Comparison of ENCODE assay signal across 11 mouse cellular contexts in the genomic region with DNA sequence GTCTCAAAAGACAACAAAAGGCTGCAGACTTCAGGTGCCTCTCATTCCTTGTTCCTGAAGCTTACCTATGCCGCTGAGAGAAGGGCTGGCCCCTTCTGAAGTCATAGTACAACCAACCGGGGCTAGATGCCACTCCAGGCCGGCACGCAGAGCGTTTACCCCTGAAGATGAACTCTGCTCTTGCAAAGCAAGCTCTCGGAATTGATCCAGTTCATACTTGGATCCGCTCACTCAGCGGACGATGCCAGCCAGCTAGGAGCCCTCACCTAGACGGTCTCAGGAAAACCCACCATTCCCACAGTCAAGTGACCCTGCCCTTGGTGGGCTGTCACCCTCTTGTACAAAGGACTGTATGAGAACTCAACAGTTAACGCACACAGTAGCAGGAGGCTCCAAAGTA. TPM values are rescaled to one million over a fixed set of nuclear protein-coding genes. Genes with fewer than 3 reads are reported as not detected.
DNase-seq lines count a peak whose midpoint lies in the region; ATAC-seq and TF ChIP-seq lines count a peak whose summit lies in the region.
"Had no signal": no experiment of that assay in that cellular context is flagged by ENCODE, and none has a peak within 500 bp of the region (broad histone marks: within the 10 kb centered on the region; RNA-seq: fewer than 3 reads in every experiment).

No protein-coding gene starts in this region.

- no peak overlapping the region for H3K9ac ChIP-seq in forebrain, embryonic 12.5 days
- no peak overlapping the region for H3K9ac ChIP-seq in forebrain, embryonic 15.5 days (replicated peaks)
- no peak overlapping the region for H3K9ac ChIP-seq in liver, embryonic 11.5 days (ENCODE audit: low read depth, low read length)
- H3K9ac ChIP-seq: neural tube, embryonic 12.5 days had no signal

- no peaks in the 10 kb centered on the region for H3K9me3 ChIP-seq in forebrain, embryonic 12.5 days
- no peaks in the 10 kb centered on the region for H3K9me3 ChIP-seq in forebrain, embryonic 15.5 days
- H3K9me3 ChIP-seq in liver, embryonic 11.5 days (ENCODE audit: control insufficient read depth, low read length), result no peaks in the 10 kb centered on the region

- 90% methylated on average over 11 of the region's 11 CpGs for WGBS in forebrain, embryonic 12.5 days
- 90% methylated on average over 11 of the region's 11 CpGs for WGBS in forebrain, embryonic 15.5 days
- WGBS in liver, embryonic 11.5 days, result 87% methylated on average over 11 of the region's 11 CpGs

- no peak for DNase-seq in testis, postnatal 14 days (ENCODE audit: low spot score)
- no peak for DNase-seq in liver, embryonic 11.5 days (ENCODE audit: low spot score)
- no peak for DNase-seq in thymus, postnatal 4 days
- no peak for DNase-seq in cerebellum, postnatal 36 days
- no peak for DNase-seq in right cerebral cortex, postnatal 10 days (ENCODE audit: low spot score in 2 of 2)
- DNase-seq: B cell, adult 2 months; retina, postnatal 1 day had no signal

- H3K27me3 ChIP-seq in forebrain, embryonic 12.5 days, result no peaks in the 10 kb centered on the region
- H3K27me3 ChIP-seq in forebrain, embryonic 15.5 days, result no peaks in the 10 kb centered on the region
- H3K27me3 ChIP-seq in testis, adult 2 months (ENCODE audit: control insufficient read depth, insufficient read depth, low read length), result no peaks in the 10 kb centered on the region
- H3K27me3 ChIP-seq in liver, embryonic 11.5 days (replicated peaks; ENCODE audit: control insufficient read depth, insufficient read depth, low read length), result no peaks in the 10 kb centered on the region
- H3K27me3 ChIP-seq: neural tube, embryonic 12.5 days had no signal

- no peak for TF ChIP-seq CTCF in testis, adult 2 months (IDR thresholded peaks at IDR 0.05; ENCODE audit: control insufficient read depth, insufficient read depth, insufficient replicate concordance, low read depth, low read length)

- no peak overlapping the region for H3K4me2 ChIP-seq in forebrain, embryonic 12.5 days
- no peak overlapping the region for H3K4me2 ChIP-seq in forebrain, embryonic 15.5 days (replicated peaks)
- H3K4me2 ChIP-seq in liver, embryonic 11.5 days, result 0 out of 2 replicates have a peak overlapping the region, but pooled peaks have one; percentile 13
- H3K4me2 ChIP-seq: neural tube, embryonic 12.5 days had no signal

- H3K36me3 ChIP-seq in forebrain, embryonic 12.5 days (replicated peaks), result no peaks in the 10 kb centered on the region
- H3K36me3 ChIP-seq in forebrain, embryonic 15.5 days, result no peaks in the 10 kb centered on the region
- no peaks in the 10 kb centered on the region for H3K36me3 ChIP-seq in testis, adult 2 months (ENCODE audit: control insufficient read depth, insufficient read depth, low read length)
- no peaks in the 10 kb centered on the region; the same call in 1 of the 2 replicates for H3K36me3 ChIP-seq in liver, embryonic 11.5 days (ENCODE audit: control insufficient read depth, insufficient read depth, low read length)

- no peak overlapping the region for H3K4me3 ChIP-seq in forebrain, embryonic 12.5 days (replicated peaks)
- H3K4me3 ChIP-seq in forebrain, embryonic 15.5 days, result no peak overlapping the region
- H3K4me3 ChIP-seq in testis, adult 2 months (ENCODE audit: control insufficient read depth, low read depth, low read length), result no peak overlapping the region
- no peak overlapping the region for H3K4me3 ChIP-seq in liver, embryonic 11.5 days (ENCODE audit: low read depth, low read length)
- H3K4me3 ChIP-seq: neural tube, embryonic 12.5 days had no signal

- peaks cover 33% of the 10 kb centered on the region for H3K4me1 ChIP-seq in forebrain, embryonic 12.5 days
- peaks cover 26% of the 10 kb centered on the region for H3K4me1 ChIP-seq in forebrain, embryonic 15.5 days
- H3K4me1 ChIP-seq in testis, adult 2 months (ENCODE audit: control insufficient read depth, insufficient read depth, low read length), result peaks cover 2% of the 10 kb centered on the region
- H3K4me1 ChIP-seq in liver, embryonic 11.5 days (replicated peaks; ENCODE audit: control insufficient read depth, insufficient read depth, low read length), result peaks cover 52% of the 10 kb centered on the region

- no peak for TF ChIP-seq POLR2A in testis, adult 2 months (IDR thresholded peaks at IDR 0.05; ENCODE audit: control insufficient read depth, low read depth, low read length)

- H3K27ac ChIP-seq in forebrain, embryonic 12.5 days, result 0 out of 2 replicates have a peak overlapping the region, but pooled peaks have one; percentile 36
- H3K27ac ChIP-seq in forebrain, embryonic 15.5 days (replicated peaks), result no peak overlapping the region
- H3K27ac ChIP-seq in testis, adult 2 months (ENCODE audit: control insufficient read depth, insufficient read depth, low read depth, low read length), result peak overlapping the region; percentile 51; the same call in 1 of the 2 replicates
- H3K27ac ChIP-seq in liver, embryonic 11.5 days (ENCODE audit: low read depth, low read length), result 0 out of 2 replicates have a peak overlapping the region, but pooled peaks have one; percentile 22
- H3K27ac ChIP-seq: neural tube, embryonic 12.5 days had no signal

- no peak for ATAC-seq in forebrain, embryonic 12.5 days (ENCODE audit: low FRiP score)
- no peak for ATAC-seq in forebrain, embryonic 15.5 days (replicated peaks)
- no peak for ATAC-seq in liver, embryonic 11.5 days (replicated peaks; ENCODE audit: low FRiP score)

RNA-seq across cellular contexts. Expression of gene Clic4, which starts 26.8 kb away (rescaled TPM):
- polyA plus RNA-seq in forebrain, embryonic 12.5 days (2016; fragmentation: Nextera tagmentation; extraction: Ambion mirVana), result 205 and 221 TPM in 2 replicates
- 114 and 116 TPM in 2 replicates for polyA plus RNA-seq in forebrain, embryonic 15.5 days (2015; fragmentation: Nextera tagmentation; extraction: Ambion mirVana)
- polyA plus RNA-seq in testis, adult 2 months (2012; rRNA removed), result 20.9 and 21.0 TPM in 2 replicates
- 149 and 176 TPM in 2 replicates for polyA plus RNA-seq in liver, embryonic 11.5 days (2014; fragmentation: Nextera tagmentation; extraction: Ambion mirVana)
